Mouse (Mus musculus) lung, postnatal 0 days (tissue): ENCODE measurements around the gene Klc3.

Source experiments
- CTCF ChIP-seq: IDR thresholded peaks from 2 replicates; pipeline ENCODE4 v1.5.1; 2016; ENCODE audit warnings: antibody characterized with exemption, mild to moderate bottlenecking
- EP300 ChIP-seq: IDR thresholded peaks from 2 replicates; pipeline ENCODE4 v1.6.1; 2016; ENCODE audit warnings: antibody characterized with exemption, mild to moderate bottlenecking, control low read depth

GRCm38 (mm10) chr7:19359892-19360641 is 43.8 kb downstream of the Klc3 start:
- TF ChIP-seq CTCF: no peak
- TF ChIP-seq EP300: 0 out of 2 replicates have a peak, but pooled peaks have one; percentile 19
